Mouse (Mus musculus): ENCODE measurements around the gene Tmem95. TPM values are rescaled to one million over a fixed set of nuclear protein-coding genes. Genes with fewer than 3 reads are reported as not detected.
"Not testable (repeated sequence)": the region's sequence is repeated elsewhere in the genome, so short reads cannot be mapped to it uniquely, and the experiment has no call there.

The Tmem95 gene
- polyA plus RNA-seq, 1 experiment from 2014 or later = not detected

DNA sequence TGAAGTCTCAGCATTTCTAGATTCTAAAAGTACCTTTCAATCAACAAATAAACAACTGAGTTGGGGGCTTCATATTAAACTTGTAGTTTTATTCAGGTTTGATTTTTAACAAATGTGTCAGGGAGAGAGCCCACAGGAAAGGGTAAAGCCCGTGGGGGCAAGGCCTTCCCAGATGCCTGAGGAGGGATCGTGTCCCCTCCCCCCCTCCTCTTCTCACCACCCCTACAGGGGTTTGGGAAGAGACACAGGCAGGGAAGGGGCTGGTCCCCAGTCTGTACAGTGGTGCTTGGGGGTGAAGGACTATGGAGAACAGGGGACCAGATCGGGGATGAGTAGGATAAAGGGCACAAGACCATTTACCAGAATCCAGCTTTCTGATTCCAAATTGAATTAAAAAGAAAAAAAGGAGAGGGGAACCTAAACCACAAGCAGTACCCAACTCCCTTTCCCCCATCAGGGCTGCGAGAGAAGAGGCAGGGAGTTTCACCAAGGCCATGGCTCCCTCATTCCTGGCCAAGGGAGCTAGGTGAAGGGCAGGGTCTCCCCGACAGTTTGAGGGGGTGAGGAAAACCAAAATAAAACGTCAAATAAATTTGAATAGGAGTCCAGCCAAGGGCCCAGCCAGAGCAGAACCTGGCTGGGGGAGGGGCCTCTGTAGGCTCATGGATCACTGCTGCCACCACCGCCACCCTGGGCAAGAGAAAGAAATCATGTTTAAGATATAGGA, 39.0 kb upstream of the Tmem95 start:
- not testable (repeated sequence) for H3K27ac ChIP-seq; H3K9me3 ChIP-seq; H3K4me2 ChIP-seq; H3K9ac ChIP-seq; ATAC-seq (ENCODE audit: insufficient read depth, low FRiP score, low read depth); H3K27me3 ChIP-seq (replicated peaks); H3K4me3 ChIP-seq (replicated peaks)
- Histone ChIP-seq H3K4me1 (peaks cover 30% of the 10 kb centered on the region), H3K36me3 (peaks cover 42% of the 10 kb centered on the region)
- 58% methylated on average over 7 of the region's 7 CpGs for WGBS

DNA sequence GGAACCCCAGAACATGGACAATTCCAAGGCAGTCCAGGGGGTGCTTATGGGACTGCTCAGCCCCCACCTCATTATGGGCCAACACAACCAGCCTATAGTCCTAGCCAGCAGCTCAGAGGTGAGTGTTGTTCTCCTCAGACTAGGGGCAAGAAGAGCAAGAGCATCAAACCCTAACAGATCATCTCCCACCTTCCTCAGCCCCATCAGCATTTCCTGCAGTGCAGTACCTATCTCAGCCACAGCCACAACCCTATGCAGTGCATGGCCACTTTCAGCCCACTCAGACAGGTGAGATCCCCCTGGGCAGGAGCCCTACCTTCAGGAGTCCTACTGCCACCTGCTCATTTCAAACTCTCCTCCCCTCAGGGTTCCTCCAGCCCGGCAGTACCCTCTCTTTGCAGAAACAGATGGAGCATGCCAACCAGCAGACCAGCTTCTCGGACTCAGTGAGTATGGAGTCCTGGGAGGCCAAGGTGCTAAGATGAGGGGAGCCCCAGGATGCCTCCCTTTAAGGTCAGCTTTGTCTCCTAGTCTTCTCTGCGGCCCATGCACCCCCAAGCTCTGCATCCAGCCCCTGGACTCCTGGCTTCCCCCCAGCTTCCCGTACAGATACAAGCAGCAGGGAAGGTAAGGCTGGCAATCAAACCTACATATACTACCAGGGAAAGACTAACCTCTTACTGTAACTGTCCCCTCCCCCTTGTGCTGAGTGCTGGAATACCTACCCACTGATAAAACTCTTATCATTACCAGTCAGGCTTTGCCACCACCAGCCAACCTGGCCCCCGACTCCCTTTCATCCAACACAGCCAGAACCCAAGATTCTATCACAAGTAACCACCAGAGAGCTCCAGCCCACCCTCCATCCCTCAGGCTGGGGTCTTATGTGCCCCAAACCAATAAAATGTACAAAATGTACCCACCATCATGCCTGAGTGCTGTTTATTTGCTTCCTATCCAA, 38.1 kb upstream of the Tmem95 start:
- 0 out of 2 replicates have a peak overlapping the region, but pooled peaks have one; percentile 7 for H3K4me3 ChIP-seq (replicated peaks)
- no peak overlapping the region for H3K9ac ChIP-seq
- peaks cover 51% of the 10 kb centered on the region for H3K36me3 ChIP-seq
- no peak overlapping the region for H3K27ac ChIP-seq
- 59% methylated on average over 5 of the region's 5 CpGs for WGBS
- peak overlapping the region; percentile 79; the same call in 1 of the 2 replicates for H3K4me2 ChIP-seq
- no peaks in the 10 kb centered on the region for H3K27me3 ChIP-seq (replicated peaks)
- H3K9me3 ChIP-seq = no peaks in the 10 kb centered on the region
- peaks cover 30% of the 10 kb centered on the region for H3K4me1 ChIP-seq
- peak; percentile 16; the same call in 1 of the 2 replicates for ATAC-seq (ENCODE audit: insufficient read depth, low FRiP score, low read depth)

DNA sequence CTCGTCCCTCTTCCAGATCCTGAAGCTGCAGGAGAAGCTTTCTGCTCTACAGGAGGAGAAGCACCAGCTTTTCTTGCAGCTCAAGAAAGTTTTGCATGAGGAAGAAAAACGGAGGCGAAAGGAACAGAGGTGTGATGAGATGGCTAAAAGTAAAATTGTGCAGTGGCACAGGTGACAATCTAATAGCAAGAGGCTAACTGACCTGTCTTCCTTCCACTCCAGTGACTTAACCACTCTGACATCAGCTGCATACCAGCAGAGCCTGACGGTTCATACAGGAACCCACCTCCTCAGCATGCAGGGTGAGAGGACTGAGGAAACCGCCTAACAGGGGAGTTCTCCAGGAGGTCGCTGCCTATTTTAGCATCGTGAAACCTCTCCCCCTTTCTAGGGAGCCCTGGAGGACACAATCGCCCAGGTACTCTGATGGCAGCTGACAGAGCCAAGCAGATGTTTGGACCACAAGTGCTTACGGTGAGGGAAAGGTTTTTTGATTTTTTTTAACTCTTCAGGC, 37.2 kb upstream of the Tmem95 start:
- H3K27ac ChIP-seq = no peak overlapping the region
- peaks cover 30% of the 10 kb centered on the region for H3K4me1 ChIP-seq
- H3K9me3 ChIP-seq = no peaks in the 10 kb centered on the region
- peaks cover 60% of the 10 kb centered on the region for H3K36me3 ChIP-seq
- WGBS = 31% methylated on average over 9 of the region's 9 CpGs
- H3K4me2 ChIP-seq = peak overlapping the region; percentile 79
- no peak for ATAC-seq (ENCODE audit: insufficient read depth, low FRiP score, low read depth)
- H3K27me3 ChIP-seq (replicated peaks) = no peaks in the 10 kb centered on the region
- H3K4me3 ChIP-seq (replicated peaks) = peak overlapping the region; percentile 69
- H3K9ac ChIP-seq = peak overlapping the region; percentile 82; the same call in 1 of the 2 replicates

DNA sequence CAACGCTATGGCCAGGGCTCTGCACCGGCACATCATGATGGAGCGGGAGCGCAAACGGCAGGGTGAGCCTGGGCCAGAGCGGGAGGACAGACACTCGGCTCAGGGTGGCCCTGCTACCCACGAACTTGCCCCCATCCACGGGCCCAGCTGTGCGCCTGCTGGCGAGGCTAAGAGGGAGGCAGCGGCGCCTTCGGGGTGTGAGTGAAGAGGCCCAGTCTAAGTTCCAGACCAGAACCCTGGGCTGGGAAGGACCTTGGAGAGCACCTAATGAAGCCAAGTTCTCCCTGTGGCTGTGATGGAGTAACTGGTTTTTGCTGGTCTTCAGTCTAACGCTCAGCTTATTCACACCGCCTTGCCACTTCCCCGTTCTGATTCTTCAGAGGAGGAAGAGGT, 36.5 kb upstream of the Tmem95 start:
- peak overlapping the region; percentile 79 for H3K4me2 ChIP-seq
- peaks cover 62% of the 10 kb centered on the region for H3K36me3 ChIP-seq
- H3K27ac ChIP-seq = peak overlapping the region; percentile 85
- H3K4me3 ChIP-seq (replicated peaks) = peak overlapping the region; percentile 69
- 1% methylated on average over 17 of the region's 17 CpGs for WGBS
- H3K9ac ChIP-seq = peak overlapping the region; percentile 82
- H3K27me3 ChIP-seq (replicated peaks) = no peaks in the 10 kb centered on the region
- ATAC-seq (ENCODE audit: insufficient read depth, low FRiP score, low read depth) = no peak; the same call in 1 of the 2 replicates
- peaks cover 26% of the 10 kb centered on the region for H3K4me1 ChIP-seq
- no peaks in the 10 kb centered on the region for H3K9me3 ChIP-seq

DNA sequence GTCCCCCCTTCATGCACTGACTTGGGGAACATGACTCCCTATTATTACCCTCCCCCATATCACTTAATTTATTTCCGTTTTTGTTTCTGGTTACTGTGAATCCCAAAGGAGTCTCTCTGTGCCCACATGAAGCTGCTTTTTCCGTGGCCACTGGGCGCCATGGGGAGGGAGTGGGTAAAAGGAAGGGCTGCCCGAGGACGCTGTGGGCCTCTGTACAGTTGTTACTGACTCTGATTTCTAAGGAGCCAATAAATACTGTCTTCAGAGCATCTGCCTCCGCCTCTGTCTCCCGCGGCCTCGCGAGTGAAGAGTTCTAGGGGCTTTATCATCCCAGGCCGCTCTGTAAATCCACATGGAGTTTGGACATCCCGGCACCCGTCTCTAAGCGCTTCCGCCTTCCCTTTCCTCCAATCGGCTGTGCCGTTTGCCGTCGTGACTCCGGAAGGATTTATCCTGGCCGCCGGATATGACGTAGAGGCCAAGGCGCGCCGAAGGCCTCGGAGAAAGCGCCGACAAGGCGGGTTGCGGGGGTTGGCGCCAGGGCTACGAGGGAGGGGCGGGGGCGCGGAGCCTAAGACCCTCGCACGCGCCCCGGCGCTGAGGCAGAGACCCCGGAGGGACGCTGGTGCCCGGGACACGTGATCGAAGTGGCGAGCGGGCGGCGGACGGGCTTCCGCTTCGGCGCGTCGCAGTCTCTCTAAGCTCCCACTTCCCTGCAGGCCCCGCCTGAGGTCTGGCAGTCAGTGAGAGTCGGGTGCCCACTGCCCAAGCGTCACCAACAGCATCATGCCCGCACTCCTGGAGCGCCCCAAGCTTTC, 35.9 kb upstream of the Tmem95 start, which contains the start of gene Gps2:
Gps2 (plus strand) TSS at position 335 of the 818 bp plus-strand sequence.
- H3K9ac ChIP-seq = peak within 1 kb of the TSS; percentile 82
- peaks cover 20% of the 10 kb centered on the region for H3K4me1 ChIP-seq
- H3K4me2 ChIP-seq = peak within 1 kb of the TSS; percentile 79
- H3K27ac ChIP-seq = peak within 1 kb of the TSS; percentile 85
- ATAC-seq (ENCODE audit: insufficient read depth, low FRiP score, low read depth) = peak; percentile 80
- H3K36me3 ChIP-seq = peaks cover 68% of the 10 kb centered on the region
- H3K4me3 ChIP-seq (replicated peaks) = peak within 1 kb of the TSS; percentile 69
- WGBS = 2% methylated on average over 61 of the region's 61 CpGs
- H3K27me3 ChIP-seq (replicated peaks) = no peaks in the 10 kb centered on the region
- no peaks in the 10 kb centered on the region for H3K9me3 ChIP-seq

DNA sequence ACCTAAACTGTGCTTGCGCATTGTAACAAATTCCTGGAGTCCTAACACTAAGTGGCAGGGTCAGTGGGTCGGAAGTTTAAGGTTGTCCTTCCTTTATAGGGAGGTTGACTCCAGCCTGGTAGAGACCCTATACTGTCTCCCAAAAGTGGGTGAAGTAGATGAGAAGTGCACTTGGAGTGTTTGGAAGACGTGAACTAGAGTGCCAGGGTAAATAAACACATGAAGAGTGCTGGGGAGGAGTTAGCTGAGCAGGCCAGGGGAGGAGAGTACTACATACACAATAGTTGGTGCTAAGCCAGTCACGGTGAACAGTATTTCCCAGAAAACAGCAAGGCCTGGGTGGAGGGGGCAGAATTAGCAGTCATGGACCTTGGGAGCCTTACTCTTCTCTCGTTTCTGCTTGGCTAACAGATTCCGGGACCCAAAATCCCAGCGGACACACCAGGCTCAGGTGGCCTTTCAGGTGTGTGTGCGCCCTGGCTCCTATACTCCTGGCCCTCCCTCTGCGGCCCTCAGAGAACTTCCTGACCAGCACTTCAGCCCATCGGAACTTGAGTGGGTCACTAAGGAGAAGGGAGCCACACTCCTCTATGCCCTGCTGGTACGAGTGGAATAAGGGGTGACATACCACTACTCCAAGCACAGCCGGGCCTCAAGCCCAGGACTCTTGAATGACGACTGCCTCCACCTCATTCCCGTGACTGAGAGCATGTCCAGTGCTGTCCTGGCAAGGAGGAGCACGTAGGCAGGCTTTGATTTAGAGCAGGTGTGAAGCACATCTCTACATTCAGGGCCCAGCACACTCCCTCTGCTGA, 35.1 kb upstream of the Tmem95 start:
- ATAC-seq (ENCODE audit: insufficient read depth, low FRiP score, low read depth) = no peak
- Histone ChIP-seq H3K4me1 (peaks cover 20% of the 10 kb centered on the region), H3K9ac (no peak overlapping the region), H3K36me3 (peaks cover 69% of the 10 kb centered on the region), H3K27ac (peak overlapping the region; percentile 16; the same call in 1 of the 2 replicates), H3K4me2 (peak overlapping the region; percentile 79), H3K9me3 (no peaks in the 10 kb centered on the region), H3K4me3 (replicated peaks) (peak overlapping the region; percentile 69), H3K27me3 (replicated peaks) (no peaks in the 10 kb centered on the region)
- 76% methylated on average over 15 of the region's 15 CpGs for WGBS

DNA sequence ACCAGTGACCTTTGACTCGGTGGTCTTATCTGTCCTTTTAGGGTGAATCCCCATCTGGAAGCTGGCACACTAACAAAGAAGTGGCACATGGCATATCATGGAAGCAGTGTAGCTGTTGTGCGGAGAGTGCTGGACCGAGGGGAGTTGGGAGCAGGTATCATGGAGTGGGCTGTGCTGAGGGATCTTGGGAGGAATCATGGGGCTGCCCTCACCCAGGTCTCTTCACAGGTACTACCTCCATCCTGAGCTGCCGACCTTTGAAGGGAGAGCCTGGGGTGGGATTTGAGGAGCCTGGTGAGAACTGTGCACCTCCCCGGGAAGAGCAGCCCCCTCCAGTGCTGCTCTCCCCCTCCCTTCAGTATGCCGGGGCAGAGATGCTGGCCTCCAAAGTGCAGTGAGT, 33.9 kb upstream of the Tmem95 start:
- Histone ChIP-seq H3K9ac (no peak overlapping the region), H3K27me3 (replicated peaks) (no peaks in the 10 kb centered on the region), H3K9me3 (no peaks in the 10 kb centered on the region), H3K27ac (no peak overlapping the region), H3K4me2 (no peak overlapping the region), H3K4me1 (peaks cover 20% of the 10 kb centered on the region), H3K36me3 (peaks cover 72% of the 10 kb centered on the region), H3K4me3 (replicated peaks) (no peak overlapping the region)
- WGBS = 91% methylated on average over 6 of the region's 6 CpGs
- no peak for ATAC-seq (ENCODE audit: insufficient read depth, low FRiP score, low read depth)

DNA sequence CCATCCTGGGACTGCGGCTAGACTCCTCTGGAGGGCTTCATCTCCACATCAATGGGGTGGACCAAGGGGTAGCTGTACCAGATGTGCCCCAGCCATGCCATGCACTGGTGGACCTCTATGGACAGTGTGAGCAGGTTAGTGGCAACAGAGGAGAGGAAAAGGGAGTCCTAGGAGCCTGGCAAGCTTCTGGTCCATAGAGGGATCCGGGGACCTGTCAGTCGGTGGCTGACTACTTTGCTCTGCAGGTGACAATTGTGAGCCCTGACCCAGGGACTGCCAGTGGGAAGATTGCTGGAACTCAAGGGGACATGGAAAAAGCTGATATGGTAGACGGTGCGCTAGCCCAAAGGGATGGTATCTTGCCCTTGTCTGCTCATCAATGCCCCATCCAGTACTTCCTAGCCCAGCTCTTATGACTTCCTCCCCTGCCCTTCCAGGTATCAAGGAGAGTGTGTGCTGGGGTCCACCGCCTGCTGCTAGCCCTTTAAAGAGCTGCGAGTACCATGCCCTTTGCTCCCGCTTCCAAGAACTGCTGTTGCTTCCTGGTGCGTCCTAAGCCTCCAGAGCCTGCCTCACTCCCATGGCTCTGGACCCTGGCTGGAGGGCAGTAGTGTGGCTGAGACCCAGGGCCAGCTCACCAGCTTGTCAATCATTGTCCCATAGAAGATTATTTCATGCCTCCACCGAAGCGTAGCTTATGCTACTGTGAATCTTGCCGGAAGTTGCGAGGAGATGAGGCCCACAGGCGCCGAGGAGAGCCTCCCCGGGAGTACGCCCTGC, 33.2 kb upstream of the Tmem95 start:
- ATAC-seq (ENCODE audit: insufficient read depth, low FRiP score, low read depth) = no peak
- Histone ChIP-seq H3K4me2 (no peak overlapping the region), H3K27me3 (replicated peaks) (no peaks in the 10 kb centered on the region), H3K36me3 (peaks cover 74% of the 10 kb centered on the region), H3K27ac (no peak overlapping the region), H3K4me3 (replicated peaks) (no peak overlapping the region), H3K9ac (no peak overlapping the region), H3K9me3 (no peaks in the 10 kb centered on the region), H3K4me1 (peaks cover 16% of the 10 kb centered on the region)
- 91% methylated on average over 17 of the region's 17 CpGs for WGBS

DNA sequence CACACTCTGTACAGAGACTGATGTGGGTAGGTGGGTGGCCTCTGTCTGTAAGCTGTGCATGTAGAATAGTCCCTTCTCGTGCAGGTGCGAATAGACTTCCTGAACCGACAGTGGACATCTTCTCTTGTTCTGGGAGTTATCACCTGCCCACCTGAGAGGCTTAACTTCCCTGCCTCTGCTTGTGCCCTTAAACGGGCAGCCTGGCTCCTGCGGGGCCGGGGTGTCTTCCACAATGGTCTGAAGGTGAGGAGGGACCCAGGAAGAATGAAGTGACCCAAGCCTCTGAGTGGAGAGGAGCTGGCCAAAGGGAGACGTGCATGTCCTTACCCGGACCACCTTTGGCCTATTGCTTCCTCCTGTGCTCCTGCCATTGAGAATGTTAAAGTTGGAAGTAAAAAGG, 32.4 kb upstream of the Tmem95 start:
- Histone ChIP-seq H3K4me2 (no peak overlapping the region), H3K9me3 (no peaks in the 10 kb centered on the region), H3K4me3 (replicated peaks) (no peak overlapping the region), H3K4me1 (peaks cover 9% of the 10 kb centered on the region; the same call in 1 of the 2 replicates), H3K27ac (no peak overlapping the region), H3K9ac (no peak overlapping the region), H3K36me3 (peaks cover 72% of the 10 kb centered on the region), H3K27me3 (replicated peaks) (no peaks in the 10 kb centered on the region)
- WGBS = 90% methylated on average over 8 of the region's 8 CpGs
- ATAC-seq (ENCODE audit: insufficient read depth, low FRiP score, low read depth) = no peak

DNA sequence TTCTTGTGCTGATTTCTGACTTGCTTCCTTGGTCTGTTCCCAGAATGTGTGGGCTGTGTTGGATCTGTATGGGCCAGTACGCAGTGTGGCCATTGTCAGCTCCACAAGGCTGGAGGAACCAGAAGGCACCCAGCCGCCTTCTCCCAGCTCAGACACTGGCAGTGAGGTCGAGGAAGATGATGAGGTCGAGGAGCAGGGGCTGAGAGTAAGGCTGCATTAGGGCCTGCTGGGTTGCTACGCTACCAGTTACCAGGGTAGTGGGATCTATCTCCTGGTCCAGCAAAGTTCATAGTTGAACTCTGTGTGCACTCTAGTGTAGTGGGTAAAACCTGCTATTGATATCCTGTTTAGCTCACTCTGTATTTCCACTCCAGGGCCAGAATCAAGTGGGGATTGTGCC, 31.4 kb upstream of the Tmem95 start:
- H3K4me3 ChIP-seq (replicated peaks) = no peak overlapping the region
- ATAC-seq (ENCODE audit: insufficient read depth, low FRiP score, low read depth) = no peak
- no peak overlapping the region for H3K4me2 ChIP-seq
- WGBS = 87% methylated on average over 5 of the region's 5 CpGs
- H3K4me1 ChIP-seq = peaks cover 5% of the 10 kb centered on the region; the same call in 1 of the 2 replicates
- H3K9ac ChIP-seq = no peak overlapping the region
- H3K27ac ChIP-seq = no peak overlapping the region
- H3K27me3 ChIP-seq (replicated peaks) = no peaks in the 10 kb centered on the region
- peaks cover 75% of the 10 kb centered on the region for H3K36me3 ChIP-seq
- no peaks in the 10 kb centered on the region for H3K9me3 ChIP-seq
